Mouse (Mus musculus) layer of hippocampus, adult 2 months (tissue): ENCODE data around the gene Kansl1. TPM values are rescaled to one million over a fixed set of nuclear protein-coding genes. Genes with fewer than 3 reads are reported as not detected.
"Not testable (repeated sequence)": the region's sequence is repeated elsewhere in the genome, so short reads cannot be mapped to it uniquely, and the experiment has no call there.

Experiments used
- DNase-seq, 2 experiments: peaks; one replicate each; pipeline ENCODE4 v3.0.0; 2022; ENCODE audit warnings: low spot score in 2 of 2
- H3K27ac ChIP-seq: fragments of 200-600 bp; 2 replicates; pipeline ENCODE4 v1.8.1; 2022
- H3K4me3 ChIP-seq: fragments of 200-600 bp; 2 replicates; pipeline ENCODE4 v1.8.1; 2022; ENCODE audit warnings: mild to moderate bottlenecking
- CTCF ChIP-seq: fragments of 200-600 bp; conservative IDR thresholded peaks from 2 replicates; pipeline ENCODE4 v1.8.1; 2022; ENCODE audit warnings: antibody characterized with exemption, mild to moderate bottlenecking, moderate library complexity
- total RNA-seq, 2 experiments: library from RNA; stranded (reverse); gene quantifications; 2 replicates each; pipeline ENCODE4 v1.2.3; 2021

The Kansl1 gene
- total RNA-seq, 2 experiments from 2014 or later, result 69.9 to 70.5 TPM

GRCm38 (mm10) chr11:104448499-104448898, 20.2 kb downstream of the Kansl1 start:
- H3K4me3 ChIP-seq, DNase-seq, H3K27ac ChIP-seq: not testable (repeated sequence)
- peak; percentile 60 for TF ChIP-seq CTCF

- H3K27ac ChIP-seq, result no peak overlapping the region
- no peak for DNase-seq
- TF ChIP-seq CTCF, result no peak
- no peak overlapping the region for H3K4me3 ChIP-seq
Measured at GRCm38 (mm10) chr11:104445538-104445937, 23.1 kb downstream of the Kansl1 start.

GRCm38 (mm10) chr11:104445044-104445443, 23.6 kb downstream of the Kansl1 start:
- DNase-seq, result no peak
- H3K27ac ChIP-seq, result no peak overlapping the region

GRCm38 (mm10) chr11:104443359-104443758, 25.3 kb downstream of the Kansl1 start:
- TF ChIP-seq CTCF, result no peak
- DNase-seq, result no peak
- Histone ChIP-seq H3K4me3 (peak overlapping the region; percentile 76), H3K27ac (peak overlapping the region; percentile 100; the same call in 1 of the 2 replicates)

More at GRCm38 (mm10) chr11:104445044-104445443, 23.6 kb downstream of the Kansl1 start:
- no peak for TF ChIP-seq CTCF
- H3K4me3 ChIP-seq, result no peak overlapping the region

- H3K4me3 ChIP-seq, result peak overlapping the region; percentile 76
- TF ChIP-seq CTCF, result peak; percentile 61
- DNase-seq, result peak; percentile 88 to 92
- H3K27ac ChIP-seq, result peak overlapping the region; percentile 100
Measured at GRCm38 (mm10) chr11:104442333-104443136, 26.1 kb downstream of the Kansl1 start.

GRCm38 (mm10) chr11:104441475-104442332, 27.0 kb downstream of the Kansl1 start:
- Histone ChIP-seq H3K27ac (peak overlapping the region; percentile 100), H3K4me3 (peak overlapping the region; percentile 76)
- no peak for TF ChIP-seq CTCF
- peak; percentile 74 to 84 for DNase-seq

GRCm38 (mm10) chr11:104440521-104441474, 27.9 kb downstream of the Kansl1 start:
- peak overlapping the region; percentile 100 for H3K27ac ChIP-seq
- no peak for DNase-seq
- TF ChIP-seq CTCF, result no peak
- H3K4me3 ChIP-seq, result peak overlapping the region; percentile 76

- DNase-seq, result no peak
- Histone ChIP-seq H3K4me3 (peak overlapping the region; percentile 76), H3K27ac (peak overlapping the region; percentile 100; the same call in 1 of the 2 replicates)
- TF ChIP-seq CTCF, result no peak
Measured at GRCm38 (mm10) chr11:104439703-104440102, 29.0 kb downstream of the Kansl1 start.

GRCm38 (mm10) chr11:104438450-104438849, 30.2 kb downstream of the Kansl1 start:
- DNase-seq, result no peak
- TF ChIP-seq CTCF, result no peak
- Histone ChIP-seq H3K4me3 (no peak overlapping the region; the same call in 1 of the 2 replicates), H3K27ac (no peak overlapping the region)

GRCm38 (mm10) chr11:104436394-104436954, 32.2 kb downstream of the Kansl1 start:
- TF ChIP-seq CTCF, result no peak
- no peak overlapping the region for H3K4me3 ChIP-seq
- no peak overlapping the region for H3K27ac ChIP-seq
- DNase-seq, result no peak

GRCm38 (mm10) chr11:104435753-104436152, 32.9 kb downstream of the Kansl1 start:
- no peak for TF ChIP-seq CTCF
- Histone ChIP-seq H3K4me3 (no peak overlapping the region), H3K27ac (no peak overlapping the region)
- no peak for DNase-seq

- no peak for TF ChIP-seq CTCF
- DNase-seq, result no peak
- H3K27ac ChIP-seq, result no peak overlapping the region
- H3K4me3 ChIP-seq, result no peak overlapping the region
Measured at GRCm38 (mm10) chr11:104435141-104435540, 33.5 kb downstream of the Kansl1 start.
